Mouse (Mus musculus) spleen, adult 12 weeks (tissue): ENCODE data around the gene Evx2.

Source experiments
- DNase-seq: peaks from one replicate; pipeline ENCODE4 v3.0.0; 2022; ENCODE audit warnings: low spot score

Gene Evx2

GRCm38 (mm10) chr2:74680561-74681398, 21.4 kb upstream of the Evx2 start:
- no peak for DNase-seq

DNA sequence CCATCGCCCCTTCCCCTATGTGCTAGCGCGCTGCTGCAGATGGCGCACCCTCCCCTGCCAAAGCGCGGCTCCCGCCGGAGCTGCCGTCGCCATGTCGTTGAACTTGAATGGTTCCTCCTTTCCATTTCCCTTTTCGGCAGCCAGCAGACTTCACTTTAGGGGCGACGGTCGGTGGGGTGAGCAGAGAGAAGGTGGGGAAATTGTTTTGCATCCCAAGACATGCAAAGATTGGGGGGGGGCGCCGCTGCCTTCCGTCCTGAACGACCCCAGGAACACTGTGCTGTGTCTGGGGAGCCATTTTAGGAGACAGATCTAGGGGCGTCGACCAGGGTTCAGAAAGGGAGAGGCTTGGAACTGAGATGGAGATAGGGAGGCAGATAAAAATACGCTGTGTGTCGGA, 20.6 kb upstream of the Evx2 start:
- no peak for DNase-seq

GRCm38 (mm10) chr2:74679596-74679971, 20.2 kb upstream of the Evx2 start:
- no peak for DNase-seq

- no peak for DNase-seq
Observed at GRCm38 (mm10) chr2:74678891-74679595, 19.7 kb upstream of the Evx2 start, which contains the start of gene Hoxd11. Hoxd11 (plus strand) TSS chr2:74679557.

GRCm38 (mm10) chr2:74677106-74677505, 17.7 kb upstream of the Evx2 start:
- DNase-seq, result no peak

DNA sequence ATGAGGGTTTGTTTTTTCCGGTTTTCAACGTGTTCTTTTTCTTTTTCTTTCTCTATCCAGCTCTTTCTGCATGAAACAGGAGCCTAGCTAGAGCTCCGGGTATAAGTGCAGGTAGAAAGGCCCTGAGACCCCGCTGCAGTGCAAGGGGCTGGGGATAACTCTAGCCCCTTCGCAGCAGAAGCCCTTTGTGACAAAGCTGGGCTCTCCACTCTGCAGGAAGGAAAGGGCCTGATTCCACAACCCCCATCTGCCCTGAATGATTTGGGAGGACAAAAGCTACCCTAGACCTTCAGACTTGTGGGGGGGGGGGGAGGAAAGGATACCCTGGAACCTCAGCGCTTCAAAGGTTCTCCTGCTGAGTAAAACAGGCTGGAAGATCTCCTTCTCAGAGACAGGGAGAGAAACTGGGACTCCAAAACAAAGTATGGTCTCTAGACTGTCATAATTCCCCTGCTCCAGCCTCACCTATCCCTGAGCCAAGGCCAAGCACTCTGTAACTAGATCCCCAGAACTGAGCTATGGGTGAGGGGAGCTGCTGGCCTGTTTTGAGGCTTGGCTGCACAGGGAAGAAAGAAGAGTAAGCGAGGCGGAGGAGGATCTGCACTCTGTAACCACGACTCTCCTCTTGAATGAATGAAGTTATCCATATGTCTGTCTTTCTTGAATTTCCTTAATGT, 17.2 kb upstream of the Evx2 start:
- DNase-seq, result no peak

DNA sequence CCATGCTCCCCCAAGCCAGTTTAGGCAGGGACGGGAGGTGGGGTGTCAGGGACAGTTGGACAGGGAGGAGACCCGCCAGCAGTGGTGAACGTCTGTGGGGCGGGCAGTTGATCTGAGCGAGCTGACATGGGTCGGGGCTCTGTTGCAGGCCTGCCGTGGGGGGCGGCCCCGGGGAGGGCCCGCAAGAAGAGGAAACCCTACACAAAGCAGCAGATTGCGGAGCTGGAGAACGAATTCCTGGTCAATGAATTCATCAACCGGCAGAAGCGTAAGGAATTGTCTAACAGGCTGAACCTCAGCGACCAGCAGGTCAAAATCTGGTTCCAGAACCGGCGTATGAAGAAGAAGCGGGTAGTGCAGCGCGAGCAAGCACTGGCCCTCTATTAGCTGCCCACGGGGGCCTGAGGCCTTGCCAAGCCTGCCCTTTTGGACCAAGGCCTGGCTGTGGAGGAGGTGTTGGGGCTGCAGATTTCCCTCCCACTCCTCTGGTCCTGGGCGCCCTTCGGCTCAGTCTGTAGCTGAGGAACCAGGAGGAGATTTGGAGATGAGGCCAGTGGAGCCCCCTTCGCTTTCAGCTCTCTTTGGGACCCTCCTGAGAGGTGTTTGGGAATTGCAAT, 16.4 kb upstream of the Evx2 start:
- DNase-seq, result no peak

- no peak for DNase-seq
Observed at GRCm38 (mm10) chr2:74674881-74675665, 15.7 kb upstream of the Evx2 start, which contains the start of gene Hoxd12. Hoxd12 (plus strand) TSS chr2:74675013.

GRCm38 (mm10) chr2:74673835-74674425, 14.6 kb upstream of the Evx2 start:
- DNase-seq, result no peak

DNA sequence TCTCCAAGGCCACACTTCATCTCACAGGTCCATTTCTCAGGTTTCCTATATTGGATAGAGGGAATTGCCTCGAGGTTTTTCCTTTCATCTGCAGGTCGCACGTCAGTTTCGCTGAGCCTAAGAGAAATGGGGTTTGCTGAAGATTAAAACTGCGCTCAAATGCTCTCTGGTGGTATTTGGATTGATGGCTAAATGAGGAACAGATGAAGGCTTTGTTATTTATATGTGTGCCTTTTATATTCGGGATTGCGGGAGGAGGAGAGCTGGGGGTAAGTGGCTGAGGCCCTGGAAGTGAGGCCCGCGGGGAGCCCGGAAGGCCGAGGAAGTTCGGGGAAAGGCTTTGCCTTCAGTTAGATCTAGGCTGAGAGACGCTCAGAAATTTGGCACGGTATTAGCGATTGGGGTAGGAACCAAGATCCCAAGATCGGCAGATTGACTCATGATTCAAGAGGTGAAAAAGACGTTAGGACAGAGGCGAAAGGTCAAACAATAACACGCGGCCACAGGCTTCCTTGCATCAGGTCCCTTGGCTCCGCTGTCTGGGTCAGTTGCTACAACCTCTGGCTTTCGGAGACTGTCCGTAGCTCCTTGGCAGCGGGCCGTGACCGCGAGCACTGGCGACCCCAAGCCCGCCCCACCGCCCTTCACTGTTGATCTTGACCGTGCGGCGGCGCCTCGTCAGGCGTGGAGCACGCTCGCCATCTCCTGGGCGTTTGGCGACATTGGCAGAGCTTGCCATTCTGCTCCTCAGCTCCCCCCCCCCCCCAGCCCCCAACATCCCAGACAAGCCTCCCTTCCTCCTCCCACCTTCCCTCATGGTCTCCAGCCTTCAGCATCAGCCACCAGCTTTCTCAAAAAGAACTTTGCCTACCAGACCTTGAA, 13.4 kb upstream of the Evx2 start:
- no peak for DNase-seq

DNA sequence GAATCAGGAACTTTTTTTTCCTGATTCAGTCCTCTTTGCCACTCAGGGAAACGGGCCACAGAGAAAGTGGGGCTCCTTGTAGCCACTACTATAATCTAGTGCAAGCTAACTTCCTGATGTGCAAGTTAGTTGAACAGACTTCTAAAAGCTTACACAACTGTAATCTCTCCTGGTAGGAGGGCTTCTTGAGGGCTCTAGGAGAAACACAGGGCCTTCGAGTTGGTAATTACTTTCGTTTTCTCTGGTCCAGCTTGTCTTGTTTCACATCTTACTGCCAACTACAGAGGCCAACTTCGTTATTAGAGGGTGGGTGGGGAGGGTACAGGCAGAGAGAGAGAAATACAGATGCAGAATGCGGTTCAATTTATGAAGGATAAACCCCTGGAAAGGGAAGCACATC, 12.5 kb upstream of the Evx2 start:
- no peak for DNase-seq

- DNase-seq, result no peak
Observed at GRCm38 (mm10) chr2:74670632-74671188, 11.4 kb upstream of the Evx2 start.

DNA sequence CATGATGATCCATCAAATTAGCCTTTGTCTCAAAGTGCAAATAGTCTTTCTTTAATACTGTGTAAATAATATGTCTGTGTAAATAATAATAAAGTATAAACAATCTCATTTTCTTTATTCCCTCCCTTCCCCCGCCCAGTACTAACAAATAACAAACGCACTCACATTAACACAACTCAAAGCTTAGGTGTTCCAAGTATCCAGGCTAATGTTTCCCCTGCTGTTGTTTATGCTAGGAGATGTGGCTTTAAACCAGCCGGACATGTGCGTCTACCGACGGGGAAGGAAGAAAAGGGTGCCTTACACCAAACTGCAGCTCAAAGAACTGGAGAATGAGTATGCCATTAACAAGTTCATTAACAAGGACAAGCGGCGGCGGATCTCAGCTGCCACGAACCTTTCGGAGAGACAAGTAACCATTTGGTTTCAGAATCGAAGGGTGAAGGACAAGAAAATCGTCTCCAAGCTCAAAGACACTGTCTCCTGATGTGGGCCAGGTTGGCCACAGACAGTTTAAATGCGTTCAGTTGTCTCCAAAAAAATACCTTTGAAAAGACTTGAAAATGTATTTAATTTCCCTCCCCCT, 10.4 kb upstream of the Evx2 start:
- DNase-seq, result no peak

- no peak for DNase-seq
Observed at GRCm38 (mm10) chr2:74669230-74669578, 9.8 kb upstream of the Evx2 start.

GRCm38 (mm10) chr2:74668370-74669229, 9.2 kb upstream of the Evx2 start:
- DNase-seq, result no peak

DNA sequence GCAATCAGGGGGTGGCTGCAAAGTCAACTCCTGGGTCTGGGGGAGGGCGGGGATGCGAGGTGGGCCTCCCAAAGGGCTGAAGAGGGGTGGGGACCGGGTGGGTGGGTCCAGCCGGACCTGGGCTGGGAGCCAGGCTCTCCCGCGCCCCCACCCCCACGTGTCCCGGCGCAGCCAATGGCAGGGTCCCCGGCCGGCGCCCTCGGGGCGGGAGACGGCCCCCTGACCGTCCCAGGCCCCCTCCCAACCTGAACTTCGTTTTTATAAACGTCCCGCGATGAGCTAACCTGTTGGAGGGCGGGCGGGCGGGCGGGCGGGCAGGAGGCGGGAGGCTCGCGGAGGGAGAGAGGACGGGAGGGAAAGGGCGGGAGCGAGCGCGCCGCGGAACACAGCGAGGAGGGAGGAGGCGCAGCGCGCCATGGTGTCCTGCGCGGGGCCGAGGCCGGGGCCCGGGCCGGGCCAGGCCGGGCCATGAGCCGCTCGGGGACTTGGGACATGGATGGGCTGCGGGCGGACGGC, 8.5 kb upstream of the Evx2 start, which contains the start of gene Hoxd13:
Hoxd13 (plus strand) TSS at position 469 of the 516 bp plus-strand sequence.
- DNase-seq, result no peak

DNA sequence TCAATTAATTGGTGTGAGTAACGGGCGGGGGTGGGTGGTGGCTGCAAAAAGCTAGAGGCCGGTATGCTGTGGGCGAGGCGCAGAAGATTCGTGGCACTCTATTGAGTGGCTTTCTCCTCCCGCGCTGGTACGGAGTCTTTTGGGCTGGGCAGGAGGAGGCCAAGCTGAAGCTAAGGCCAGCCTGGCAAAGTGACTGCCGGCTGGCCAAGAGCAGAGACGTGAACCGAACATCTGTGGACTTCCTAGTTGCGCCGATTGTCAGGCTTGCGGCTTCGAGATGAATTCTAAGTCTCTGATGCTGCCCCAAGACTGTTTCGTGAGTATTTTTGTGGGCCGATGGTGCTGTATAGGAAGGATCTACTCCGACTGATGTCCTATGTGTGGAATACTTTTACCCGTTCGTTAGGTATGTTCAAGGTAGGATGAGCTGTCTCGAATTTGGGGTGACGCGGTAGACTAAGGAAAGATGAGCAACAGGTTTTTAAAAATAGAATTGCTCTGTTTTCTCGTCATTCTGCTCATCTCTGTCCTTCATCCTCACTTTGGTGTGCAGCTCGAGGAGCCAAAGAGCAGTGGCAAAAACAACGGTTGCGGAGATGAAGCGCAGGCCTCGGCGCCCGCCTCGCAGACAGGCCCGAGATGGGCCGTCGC, 8.0 kb upstream of the Evx2 start:
- DNase-seq, result no peak

DNA sequence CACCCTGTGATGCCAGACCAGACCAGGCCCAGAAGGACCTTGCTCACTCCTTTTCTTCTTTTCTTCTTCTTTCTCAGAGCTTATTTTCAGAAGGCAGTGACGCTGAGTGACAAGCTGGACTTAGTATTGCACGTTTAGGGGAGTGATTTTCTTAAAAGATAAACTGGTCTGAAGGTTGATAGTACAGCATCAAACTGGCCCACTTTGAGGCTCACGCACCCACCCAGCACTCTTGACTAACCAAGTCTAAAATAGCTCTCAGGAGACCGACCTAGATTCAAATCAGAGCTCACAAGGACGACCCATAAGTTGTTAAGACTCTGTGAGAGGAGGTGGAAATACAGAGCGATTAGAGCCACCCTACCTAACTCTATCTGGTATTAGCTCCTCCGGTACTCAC, 7.1 kb upstream of the Evx2 start:
- DNase-seq, result no peak
